Mouse (Mus musculus) heart, embryonic 13.5 days (tissue): ENCODE results near the gene Nub1. TPM values are rescaled to one million over a fixed set of nuclear protein-coding genes. Genes with fewer than 3 reads are reported as not detected.
A peak's percentile ranks its signal among the peaks of the same experiment; 100 is the strongest.

Experiments
- ATAC-seq: fragments of 200-750 bp; cut with Nextera tagmentation; 2 replicates; pipeline ENCODE4 v1.8.0; 2017; ENCODE audit warnings: moderate TSS enrichment; ENCODE audit not compliant: insufficient number of reproducible peaks, low FRiP score, low TSS enrichment; ENCODE audit errors: extremely low read depth
- H3K27ac ChIP-seq: fragments of 300-500 bp; sonication (generic); replicated peaks from 2 replicates; pipeline ENCODE4 v1.5.1; 2015; ENCODE audit warnings: moderate library complexity, mild to moderate bottlenecking, inconsistent platforms
- H3K27me3 ChIP-seq: fragments of 300-500 bp; sonication (generic); replicated peaks from 2 replicates; pipeline ENCODE4 v1.6.1; 2015; ENCODE audit warnings: mild to moderate bottlenecking, inconsistent platforms
- H3K36me3 ChIP-seq: fragments of 300-500 bp; sonication (generic); 2 replicates; pipeline ENCODE4 v1.6.1; 2015; ENCODE audit warnings: mild to moderate bottlenecking, inconsistent platforms
- H3K4me1 ChIP-seq: fragments of 300-500 bp; sonication (generic); 2 replicates; pipeline ENCODE4 v1.6.1; 2015; ENCODE audit warnings: inconsistent platforms
- H3K4me2 ChIP-seq: fragments of 300-500 bp; sonication (generic); 2 replicates; pipeline ENCODE4 v1.6.1; 2015; ENCODE audit warnings: inconsistent platforms, mild to moderate bottlenecking, moderate library complexity
- H3K4me3 ChIP-seq: fragments of 300-500 bp; sonication (generic); 2 replicates; pipeline ENCODE4 v1.5.1; 2015; ENCODE audit warnings: moderate library complexity, mild to moderate bottlenecking, inconsistent platforms
- H3K9ac ChIP-seq: fragments of 300-500 bp; sonication (generic); 2 replicates; pipeline ENCODE4 v1.6.1; 2015; ENCODE audit warnings: inconsistent platforms, mild to moderate bottlenecking, moderate library complexity
- H3K9me3 ChIP-seq: fragments of 300-500 bp; sonication (generic); 2 replicates; pipeline ENCODE4 v1.6.1; 2016; ENCODE audit warnings: inconsistent platforms
- WGBS: fragments of 180-500 bp; shearing (Covaris S2); methylation state at CpG from one replicate; pipeline ENCODE4 v1.1.7; 2015; ENCODE audit warnings: mixed read lengths; 5-methylcytosine and 5-hydroxymethylcytosine counted together
- polyA plus RNA-seq: library from polyadenylated mRNA; unstranded; fragments of >200 nt; fragmentation: Nextera tagmentation; extraction: Ambion mirVana; gene quantifications from 2 replicates; pipeline ENCODE4 v1.2.1, GENCODE M21; 2015

Gene Nub1
- polyA plus RNA-seq, 1 experiment from 2014 or later = 24.7 TPM

- 42% methylated on average over 12 of the region's 12 CpGs for WGBS
- no peak for ATAC-seq
- Histone ChIP-seq H3K27me3 (peaks cover 38% of the 10 kb centered on the region), H3K4me1 (peaks cover 58% of the 10 kb centered on the region), H3K9ac (no peak overlapping the region), H3K9me3 (no peaks in the 10 kb centered on the region), H3K4me3 (no peak overlapping the region), H3K4me2 (no peak overlapping the region), H3K36me3 (no peaks in the 10 kb centered on the region), H3K27ac (no peak overlapping the region)
Measured at GRCm38 (mm10) chr5:24726901-24727836, 41.8 kb downstream of the Nub1 start.

GRCm38 (mm10) chr5:24729797-24730487, 44.6 kb downstream of the Nub1 start:
- peak overlapping the region; percentile 87 for H3K4me2 ChIP-seq
- 0 out of 2 replicates have a peak, but pooled peaks have one; percentile 1 for ATAC-seq
- H3K9ac ChIP-seq = peak overlapping the region; percentile 83
- H3K9me3 ChIP-seq = no peaks in the 10 kb centered on the region
- peaks cover 38% of the 10 kb centered on the region for H3K27me3 ChIP-seq
- peak overlapping the region; percentile 62 for H3K4me3 ChIP-seq
- peak overlapping the region; percentile 24; the same call in 1 of the 2 replicates for H3K27ac ChIP-seq
- H3K36me3 ChIP-seq = no peaks in the 10 kb centered on the region
- WGBS = 1% methylated on average over 49 of the region's 49 CpGs
- H3K4me1 ChIP-seq = peaks cover 63% of the 10 kb centered on the region

GRCm38 (mm10) chr5:24730488-24730871, 45.1 kb downstream of the Nub1 start, which contains the start of gene Wdr86:
Gene Wdr86 (minus strand): TSS chr5:24730727.
- H3K27ac ChIP-seq = peak within 1 kb of the TSS; percentile 24

GRCm38 (mm10) chr5:24730986-24731385, 45.7 kb downstream of the Nub1 start:
- Histone ChIP-seq H3K4me2 (peak overlapping the region; percentile 87), H3K4me3 (peak overlapping the region; percentile 62), H3K27ac (peak overlapping the region; percentile 20), H3K4me1 (peaks cover 53% of the 10 kb centered on the region), H3K9ac (peak overlapping the region; percentile 83), H3K9me3 (no peaks in the 10 kb centered on the region), H3K27me3 (peaks cover 38% of the 10 kb centered on the region), H3K36me3 (no peaks in the 10 kb centered on the region)
- WGBS = 1% methylated on average over 15 of the region's 15 CpGs
- no peak for ATAC-seq

More at GRCm38 (mm10) chr5:24730488-24730871, 45.1 kb downstream of the Nub1 start, which contains the start of gene Wdr86:
- no peak for ATAC-seq
- WGBS = 0% methylated on average over 23 of the region's 23 CpGs
- H3K4me2 ChIP-seq = peak within 1 kb of the TSS; percentile 87
- H3K4me1 ChIP-seq = peaks cover 58% of the 10 kb centered on the region
- H3K36me3 ChIP-seq = no peaks in the 10 kb centered on the region
- H3K9ac ChIP-seq = peak within 1 kb of the TSS; percentile 83
- no peaks in the 10 kb centered on the region for H3K9me3 ChIP-seq
- H3K27me3 ChIP-seq = peaks cover 38% of the 10 kb centered on the region
- peak within 1 kb of the TSS; percentile 62 for H3K4me3 ChIP-seq

GRCm38 (mm10) chr5:24733134-24733533, 47.8 kb downstream of the Nub1 start:
- WGBS = 4% methylated on average over 8 of the region's 8 CpGs
- peak overlapping the region; percentile 40 for H3K4me2 ChIP-seq
- 0 out of 2 replicates have a peak, but pooled peaks have one; percentile 15 for ATAC-seq

GRCm38 (mm10) chr5:24733771-24734426, 48.6 kb downstream of the Nub1 start:
- peaks cover 49% of the 10 kb centered on the region for H3K4me1 ChIP-seq
- H3K4me2 ChIP-seq = no peak overlapping the region
- no peak overlapping the region for H3K4me3 ChIP-seq
- no peaks in the 10 kb centered on the region for H3K36me3 ChIP-seq
- ATAC-seq = no peak
- WGBS = 46% methylated on average over 7 of the region's 7 CpGs
- 0 out of 2 replicates have a peak overlapping the region, but pooled peaks have one; percentile 30 for H3K27ac ChIP-seq
- no peaks in the 10 kb centered on the region for H3K9me3 ChIP-seq
- peaks cover 29% of the 10 kb centered on the region for H3K27me3 ChIP-seq
- no peak overlapping the region for H3K9ac ChIP-seq

More at GRCm38 (mm10) chr5:24733134-24733533, 47.8 kb downstream of the Nub1 start:
- H3K27me3 ChIP-seq = peaks cover 35% of the 10 kb centered on the region
- H3K36me3 ChIP-seq = no peaks in the 10 kb centered on the region
- H3K4me3 ChIP-seq = no peak overlapping the region
- H3K9me3 ChIP-seq = no peaks in the 10 kb centered on the region
- no peak overlapping the region for H3K9ac ChIP-seq
- H3K27ac ChIP-seq = 0 out of 2 replicates have a peak overlapping the region, but pooled peaks have one; percentile 8
- peaks cover 44% of the 10 kb centered on the region for H3K4me1 ChIP-seq

- Histone ChIP-seq H3K27ac (no peak overlapping the region), H3K4me3 (no peak overlapping the region), H3K4me1 (peaks cover 46% of the 10 kb centered on the region), H3K36me3 (no peaks in the 10 kb centered on the region), H3K27me3 (no peaks in the 10 kb centered on the region), H3K9ac (no peak overlapping the region), H3K9me3 (no peaks in the 10 kb centered on the region), H3K4me2 (no peak overlapping the region)
- no peak for ATAC-seq
- 83% methylated on average over 10 of the region's 10 CpGs for WGBS
Measured at GRCm38 (mm10) chr5:24737595-24737994, 52.3 kb downstream of the Nub1 start.

- peaks cover 37% of the 10 kb centered on the region for H3K4me1 ChIP-seq
- no peaks in the 10 kb centered on the region for H3K9me3 ChIP-seq
- peak overlapping the region; percentile 89 for H3K27ac ChIP-seq
- H3K4me2 ChIP-seq = no peak overlapping the region
- no peaks in the 10 kb centered on the region for H3K27me3 ChIP-seq
- H3K9ac ChIP-seq = 0 out of 2 replicates have a peak overlapping the region, but pooled peaks have one; percentile 69
- no peaks in the 10 kb centered on the region for H3K36me3 ChIP-seq
- no peak for ATAC-seq
- WGBS = 53% methylated on average over 1 of the region's 1 CpGs
- H3K4me3 ChIP-seq = no peak overlapping the region
Measured at GRCm38 (mm10) chr5:24738517-24738916, 53.2 kb downstream of the Nub1 start.

- H3K9ac ChIP-seq = peak overlapping the region; percentile 69
Measured at GRCm38 (mm10) chr5:24739141-24739753, 53.9 kb downstream of the Nub1 start.

GRCm38 (mm10) chr5:24741172-24741885, 56.0 kb downstream of the Nub1 start:
- ATAC-seq = no peak
- no peak overlapping the region for H3K9ac ChIP-seq
- peak overlapping the region; percentile 37; the same call in 1 of the 2 replicates for H3K27ac ChIP-seq

More at GRCm38 (mm10) chr5:24739141-24739753, 53.9 kb downstream of the Nub1 start:
- Histone ChIP-seq H3K27me3 (no peaks in the 10 kb centered on the region), H3K4me3 (peak overlapping the region; percentile 29), H3K9me3 (no peaks in the 10 kb centered on the region), H3K27ac (peak overlapping the region; percentile 89), H3K4me1 (peaks cover 33% of the 10 kb centered on the region), H3K4me2 (peak overlapping the region; percentile 65), H3K36me3 (no peaks in the 10 kb centered on the region)
- 10% methylated on average over 15 of the region's 15 CpGs for WGBS
- ATAC-seq = peak; percentile 51; the same call in 1 of the 2 replicates

More at GRCm38 (mm10) chr5:24741172-24741885, 56.0 kb downstream of the Nub1 start:
- Histone ChIP-seq H3K27me3 (no peaks in the 10 kb centered on the region; the same call in 1 of the 2 replicates), H3K4me1 (peaks cover 33% of the 10 kb centered on the region), H3K4me3 (no peak overlapping the region), H3K36me3 (no peaks in the 10 kb centered on the region), H3K4me2 (no peak overlapping the region), H3K9me3 (no peaks in the 10 kb centered on the region)
- WGBS = 55% methylated on average over 15 of the region's 15 CpGs
